Mouse (Mus musculus): ENCODE data around the gene Hpse. TPM values are rescaled to one million over a fixed set of nuclear protein-coding genes. Genes with fewer than 3 reads are reported as not detected.

Hpse gene
- polyA plus RNA-seq (2015; fragmentation: Nextera tagmentation; extraction: Ambion mirVana) = 17.3 and 17.6 TPM in 2 replicates

GRCm38 (mm10) chr5:100719235-100720088 is at the start of gene Hpse:
TSS of gene Hpse (minus strand) at chr5:100719716.
- H3K4me2 ChIP-seq (replicated peaks; ENCODE audit: low read depth) = peak within 1 kb of the TSS; percentile 93
- no peak for TF ChIP-seq EP300 (optimal IDR thresholded peaks at IDR 0.05)
- peak within 1 kb of the TSS; percentile 56 for H3K4me3 ChIP-seq (ENCODE audit: low read depth, low read length)
- no peaks in the 10 kb centered on the region for H3K27me3 ChIP-seq (ENCODE audit: control insufficient read depth, insufficient read depth, low read length)
- no peaks in the 10 kb centered on the region for H3K9me3 ChIP-seq (ENCODE audit: control insufficient read depth, low read length)
- WGBS = under 1% methylated on average over 51 of the region's 56 CpGs
- ATAC-seq (ENCODE audit: low FRiP score, low TSS enrichment) = peak; percentile 88
- peak within 1 kb of the TSS; percentile 70 for H3K27ac ChIP-seq (replicated peaks)
- H3K36me3 ChIP-seq (ENCODE audit: control insufficient read depth, insufficient read depth, low read length) = no peaks in the 10 kb centered on the region
- H3K4me1 ChIP-seq (replicated peaks; ENCODE audit: control insufficient read depth, insufficient read depth) = no peaks in the 10 kb centered on the region
- H3K9ac ChIP-seq (ENCODE audit: low read length) = peak within 1 kb of the TSS; percentile 66
- peak; percentile 85 for DNase-seq (ENCODE audit: low spot score)

DNA sequence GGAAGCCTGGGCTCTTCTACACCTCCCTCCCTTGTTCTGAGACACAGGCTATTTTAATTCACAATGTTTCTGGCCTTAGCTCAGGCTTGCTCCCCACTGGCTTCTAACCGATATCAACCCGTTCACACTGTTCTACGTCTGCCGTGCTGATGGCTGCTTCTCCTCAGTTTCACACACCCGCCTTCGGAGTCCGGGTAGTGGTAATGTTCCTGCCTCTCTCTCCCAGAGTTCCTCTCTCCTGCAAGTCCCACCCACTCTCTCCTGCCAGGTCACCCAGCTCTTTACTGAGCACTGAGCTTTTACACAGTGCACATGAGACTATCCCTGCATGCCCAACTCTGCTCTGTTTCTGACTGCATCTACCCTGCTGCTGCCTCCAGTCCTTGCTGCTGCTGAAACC is 46.5 kb upstream of the Hpse start:
- no peak overlapping the region for H3K4me3 ChIP-seq (ENCODE audit: low read depth, low read length)
- peaks cover 19% of the 10 kb centered on the region for H3K36me3 ChIP-seq (ENCODE audit: control insufficient read depth, insufficient read depth, low read length)
- no peak for ATAC-seq (ENCODE audit: low FRiP score, low TSS enrichment)
- H3K9me3 ChIP-seq (ENCODE audit: control insufficient read depth, low read length) = no peaks in the 10 kb centered on the region
- DNase-seq (ENCODE audit: low spot score) = no peak
- no peaks in the 10 kb centered on the region for H3K4me1 ChIP-seq (replicated peaks; ENCODE audit: control insufficient read depth, insufficient read depth)
- no peaks in the 10 kb centered on the region for H3K27me3 ChIP-seq (ENCODE audit: control insufficient read depth, insufficient read depth, low read length)
- no peak for TF ChIP-seq EP300 (optimal IDR thresholded peaks at IDR 0.05)
- H3K9ac ChIP-seq (ENCODE audit: low read length) = no peak overlapping the region
- 96% methylated on average over 7 of the region's 7 CpGs for WGBS
- H3K27ac ChIP-seq (replicated peaks) = no peak overlapping the region
- no peak overlapping the region for H3K4me2 ChIP-seq (replicated peaks; ENCODE audit: low read depth)

GRCm38 (mm10) chr5:100761736-100762135 is 42.2 kb upstream of the Hpse start:
- TF ChIP-seq EP300 (optimal IDR thresholded peaks at IDR 0.05) (no peak), CTCF (IDR thresholded peaks at IDR 0.05; ENCODE audit: low read depth) (no peak)
- Histone ChIP-seq H3K4me1 (replicated peaks; ENCODE audit: control insufficient read depth, insufficient read depth) (no peaks in the 10 kb centered on the region), H3K27me3 (ENCODE audit: control insufficient read depth, insufficient read depth, low read length) (no peaks in the 10 kb centered on the region), H3K4me2 (replicated peaks; ENCODE audit: low read depth) (no peak overlapping the region), H3K27ac (replicated peaks) (no peak overlapping the region), H3K36me3 (ENCODE audit: control insufficient read depth, insufficient read depth, low read length) (0 out of 2 replicates have a peak, but pooled peaks cover 10% of the 10 kb centered on the region), H3K9me3 (ENCODE audit: control insufficient read depth, low read length) (no peaks in the 10 kb centered on the region), H3K4me3 (ENCODE audit: low read depth, low read length) (no peak overlapping the region), H3K9ac (ENCODE audit: low read length) (no peak overlapping the region)
- DNase-seq (ENCODE audit: low spot score) = no peak
- no peak for ATAC-seq (ENCODE audit: low FRiP score, low TSS enrichment)
- 81% methylated on average over 7 of the region's 7 CpGs for WGBS

DNA sequence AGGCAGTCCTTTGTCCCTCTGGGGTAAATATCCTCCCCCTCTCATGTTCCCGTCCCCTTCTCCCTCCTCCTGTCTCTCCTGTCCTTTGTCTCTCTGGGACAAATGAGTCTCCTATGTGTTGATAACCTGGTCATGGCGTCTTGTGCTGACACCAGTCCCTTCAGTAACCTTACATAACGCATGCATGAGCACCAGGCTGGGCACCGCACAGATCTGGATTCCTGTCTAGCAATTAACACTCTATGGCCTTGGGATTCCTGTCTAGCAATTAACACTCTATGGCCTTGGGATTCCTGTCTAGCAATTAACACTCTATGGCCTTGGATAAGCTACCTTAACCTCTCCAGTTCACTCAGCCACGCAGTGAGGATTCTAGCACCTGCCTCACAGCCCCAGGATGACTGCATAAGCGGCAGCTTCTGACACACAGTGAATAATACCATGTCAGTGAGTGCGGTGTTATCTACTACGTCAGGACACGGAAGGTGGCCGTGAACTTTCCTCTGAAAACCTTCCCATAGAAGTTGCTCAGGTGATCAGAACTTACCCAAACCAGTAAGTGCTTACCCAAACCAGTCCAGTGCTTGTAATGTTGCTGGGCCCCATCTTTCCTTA is 40.6 kb upstream of the Hpse start:
- Histone ChIP-seq H3K9me3 (ENCODE audit: control insufficient read depth, low read length) (no peaks in the 10 kb centered on the region), H3K9ac (ENCODE audit: low read length) (no peak overlapping the region), H3K27me3 (ENCODE audit: control insufficient read depth, insufficient read depth, low read length) (no peaks in the 10 kb centered on the region), H3K27ac (replicated peaks) (no peak overlapping the region), H3K4me3 (ENCODE audit: low read depth, low read length) (no peak overlapping the region), H3K36me3 (ENCODE audit: control insufficient read depth, insufficient read depth, low read length) (0 out of 2 replicates have a peak, but pooled peaks cover 8% of the 10 kb centered on the region), H3K4me2 (replicated peaks; ENCODE audit: low read depth) (no peak overlapping the region), H3K4me1 (replicated peaks; ENCODE audit: control insufficient read depth, insufficient read depth) (no peaks in the 10 kb centered on the region)
- DNase-seq (ENCODE audit: low spot score) = peak; percentile 33
- peak; percentile 93 for ATAC-seq (ENCODE audit: low FRiP score, low TSS enrichment)
- 69% methylated on average over 10 of the region's 10 CpGs for WGBS
- no peak for TF ChIP-seq CTCF (IDR thresholded peaks at IDR 0.05; ENCODE audit: low read depth)
- no peak for TF ChIP-seq EP300 (optimal IDR thresholded peaks at IDR 0.05)

DNA sequence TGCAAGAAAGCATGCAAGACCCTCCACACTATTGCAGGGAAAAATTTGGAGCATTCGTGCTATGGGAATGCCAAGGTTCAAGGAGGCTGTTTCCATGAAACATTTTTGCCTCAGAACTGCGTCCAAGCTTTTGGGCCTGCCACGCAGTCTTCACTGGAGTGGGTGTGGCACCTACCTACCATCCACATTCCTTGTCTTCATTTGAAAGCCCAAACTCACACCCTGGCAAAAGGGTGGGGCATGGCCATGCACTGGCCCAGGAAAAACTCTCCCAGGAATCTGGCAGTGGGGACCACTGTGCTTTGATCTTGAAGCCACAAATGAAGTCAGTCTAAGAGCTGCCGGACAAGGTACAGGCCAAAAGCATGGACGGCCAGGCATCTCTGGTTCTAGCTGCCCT is 38.6 kb upstream of the Hpse start:
- ATAC-seq (ENCODE audit: low FRiP score, low TSS enrichment) = no peak
- Histone ChIP-seq H3K4me3 (ENCODE audit: low read depth, low read length) (no peak overlapping the region), H3K36me3 (ENCODE audit: control insufficient read depth, insufficient read depth, low read length) (no peaks in the 10 kb centered on the region), H3K4me1 (replicated peaks; ENCODE audit: control insufficient read depth, insufficient read depth) (no peaks in the 10 kb centered on the region), H3K9ac (ENCODE audit: low read length) (no peak overlapping the region), H3K9me3 (ENCODE audit: control insufficient read depth, low read length) (no peaks in the 10 kb centered on the region), H3K27ac (replicated peaks) (no peak overlapping the region), H3K4me2 (replicated peaks; ENCODE audit: low read depth) (no peak overlapping the region), H3K27me3 (ENCODE audit: control insufficient read depth, insufficient read depth, low read length) (no peaks in the 10 kb centered on the region)
- no peak for DNase-seq (ENCODE audit: low spot score)
- WGBS = 91% methylated on average over 5 of the region's 5 CpGs
- no peak for TF ChIP-seq EP300 (optimal IDR thresholded peaks at IDR 0.05)
- TF ChIP-seq CTCF (IDR thresholded peaks at IDR 0.05; ENCODE audit: low read depth) = no peak

DNA sequence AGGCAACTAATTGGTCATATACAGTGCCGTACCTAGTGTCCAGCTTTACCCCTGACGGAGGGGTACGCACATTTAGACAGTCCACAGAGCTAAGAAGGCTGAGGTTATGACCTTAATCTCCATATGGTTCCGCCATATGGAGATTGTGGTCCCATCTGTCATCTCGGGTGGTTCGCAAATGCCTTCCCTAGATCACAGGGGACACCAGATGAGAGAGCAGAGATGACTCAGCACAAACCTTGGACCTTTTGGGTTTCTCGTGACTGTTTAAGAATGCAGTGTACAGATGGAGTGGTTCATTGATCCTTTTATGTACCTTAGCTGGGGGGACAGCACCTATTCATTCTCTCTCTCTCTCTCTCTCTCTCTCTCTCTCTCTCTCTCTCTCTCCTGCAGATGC is 33.9 kb upstream of the Hpse start:
- no peak overlapping the region for H3K4me3 ChIP-seq (ENCODE audit: low read depth, low read length)
- H3K36me3 ChIP-seq (ENCODE audit: control insufficient read depth, insufficient read depth, low read length) = no peaks in the 10 kb centered on the region
- no peak overlapping the region for H3K27ac ChIP-seq (replicated peaks)
- H3K9me3 ChIP-seq (ENCODE audit: control insufficient read depth, low read length) = no peaks in the 10 kb centered on the region
- WGBS = 45% methylated on average over 7 of the region's 7 CpGs
- no peak for TF ChIP-seq CTCF (IDR thresholded peaks at IDR 0.05; ENCODE audit: low read depth)
- no peak for TF ChIP-seq EP300 (optimal IDR thresholded peaks at IDR 0.05)
- DNase-seq (ENCODE audit: low spot score) = no peak
- H3K4me2 ChIP-seq (replicated peaks; ENCODE audit: low read depth) = no peak overlapping the region
- H3K9ac ChIP-seq (ENCODE audit: low read length) = no peak overlapping the region
- no peak for ATAC-seq (ENCODE audit: low FRiP score, low TSS enrichment)
- H3K27me3 ChIP-seq (ENCODE audit: control insufficient read depth, insufficient read depth, low read length) = no peaks in the 10 kb centered on the region
- H3K4me1 ChIP-seq (replicated peaks; ENCODE audit: control insufficient read depth, insufficient read depth) = no peaks in the 10 kb centered on the region

All from stomach, postnatal 0 days (tissue).